Mouse (Mus musculus): ENCODE measurements at regions not wholly inside any gene's neighbourhood (a gene's known extent, or its start where the extent isn't known, plus 50 kb on each side); places are given as distances from the start of the nearest gene placed in this dataset.

GRCm38 (mm10) chr6:100387042-100387441, 99.8 kb upstream of the Rybp start:
- no peaks in the 10 kb centered on the region for H3K9me3 ChIP-seq (ENCODE audit: low read length)
- H3K4me1 ChIP-seq (ENCODE audit: insufficient read depth, low read length), result no peaks in the 10 kb centered on the region
- WGBS, result 49% methylated on average over 5 of the region's 5 CpGs
- no peak overlapping the region for H3K4me2 ChIP-seq (ENCODE audit: low read depth, low read length)
- DNase-seq (ENCODE audit: low spot score) (no peak), ATAC-seq (no peak)
- no peak overlapping the region for H3K4me3 ChIP-seq (ENCODE audit: low read length)
- H3K27me3 ChIP-seq (ENCODE audit: insufficient read depth, low read length), result no peaks in the 10 kb centered on the region
- H3K9ac ChIP-seq (replicated peaks; ENCODE audit: low read length), result no peak overlapping the region
- no peak overlapping the region for H3K27ac ChIP-seq
- no peak for TF ChIP-seq CTCF (IDR thresholded peaks at IDR 0.05; ENCODE audit: low read depth)
- H3K36me3 ChIP-seq (ENCODE audit: insufficient read depth, low read length), result no peaks in the 10 kb centered on the region

GRCm38 (mm10) chr6:100385640-100386039, 98.4 kb upstream of the Rybp start:
- Histone ChIP-seq H3K36me3 (ENCODE audit: insufficient read depth, low read length) (no peaks in the 10 kb centered on the region), H3K27ac (no peak overlapping the region), H3K9ac (replicated peaks; ENCODE audit: low read length) (no peak overlapping the region), H3K4me2 (ENCODE audit: low read depth, low read length) (no peak overlapping the region), H3K9me3 (ENCODE audit: low read length) (no peaks in the 10 kb centered on the region), H3K4me1 (ENCODE audit: insufficient read depth, low read length) (peaks cover 8% of the 10 kb centered on the region; the same call in 1 of the 2 replicates), H3K27me3 (ENCODE audit: insufficient read depth, low read length) (no peaks in the 10 kb centered on the region), H3K4me3 (ENCODE audit: low read length) (no peak overlapping the region)
- DNase-seq (ENCODE audit: low spot score), result no peak
- TF ChIP-seq CTCF (IDR thresholded peaks at IDR 0.05; ENCODE audit: low read depth), result no peak
- 72% methylated on average over 8 of the region's 8 CpGs for WGBS
- ATAC-seq, result no peak

GRCm38 (mm10) chr6:100381046-100381445, 93.8 kb upstream of the Rybp start:
- H3K27me3 ChIP-seq (ENCODE audit: insufficient read depth, low read length), result no peaks in the 10 kb centered on the region
- TF ChIP-seq CTCF (IDR thresholded peaks at IDR 0.05; ENCODE audit: low read depth), result no peak
- H3K9ac ChIP-seq (replicated peaks; ENCODE audit: low read length), result no peak overlapping the region
- H3K36me3 ChIP-seq (ENCODE audit: insufficient read depth, low read length), result no peaks in the 10 kb centered on the region
- ATAC-seq (0 out of 2 replicates have a peak, but pooled peaks have one; percentile 39), DNase-seq (ENCODE audit: low spot score) (no peak)
- no peaks in the 10 kb centered on the region for H3K9me3 ChIP-seq (ENCODE audit: low read length)
- no peak overlapping the region for H3K4me2 ChIP-seq (ENCODE audit: low read depth, low read length)
- H3K27ac ChIP-seq, result no peak overlapping the region
- H3K4me1 ChIP-seq (ENCODE audit: insufficient read depth, low read length), result peaks cover 17% of the 10 kb centered on the region; the same call in 1 of the 2 replicates
- H3K4me3 ChIP-seq (ENCODE audit: low read length), result no peak overlapping the region
- 48% methylated on average over 5 of the region's 5 CpGs for WGBS

GRCm38 (mm10) chr6:100380536-100380935, 93.3 kb upstream of the Rybp start:
- Histone ChIP-seq H3K4me3 (ENCODE audit: low read length) (no peak overlapping the region), H3K4me2 (ENCODE audit: low read depth, low read length) (no peak overlapping the region), H3K4me1 (ENCODE audit: insufficient read depth, low read length) (peaks cover 17% of the 10 kb centered on the region; the same call in 1 of the 2 replicates), H3K36me3 (ENCODE audit: insufficient read depth, low read length) (no peaks in the 10 kb centered on the region), H3K27me3 (ENCODE audit: insufficient read depth, low read length) (no peaks in the 10 kb centered on the region), H3K9ac (replicated peaks; ENCODE audit: low read length) (no peak overlapping the region), H3K9me3 (ENCODE audit: low read length) (no peaks in the 10 kb centered on the region), H3K27ac (no peak overlapping the region)
- DNase-seq (ENCODE audit: low spot score) (peak; percentile 81), ATAC-seq (peak; percentile 75)
- 10% methylated on average over 6 of the region's 6 CpGs for WGBS
- TF ChIP-seq CTCF (IDR thresholded peaks at IDR 0.05; ENCODE audit: low read depth), result no peak

- TF ChIP-seq CTCF (IDR thresholded peaks at IDR 0.05; ENCODE audit: low read depth), result no peak
- ATAC-seq, result no peak
- Histone ChIP-seq H3K9ac (replicated peaks; ENCODE audit: low read length) (no peak overlapping the region), H3K4me3 (ENCODE audit: low read length) (no peak overlapping the region), H3K27me3 (ENCODE audit: insufficient read depth, low read length) (no peaks in the 10 kb centered on the region), H3K4me2 (ENCODE audit: low read depth, low read length) (no peak overlapping the region), H3K4me1 (ENCODE audit: insufficient read depth, low read length) (peaks cover 17% of the 10 kb centered on the region; the same call in 1 of the 2 replicates), H3K36me3 (ENCODE audit: insufficient read depth, low read length) (no peaks in the 10 kb centered on the region), H3K27ac (no peak overlapping the region), H3K9me3 (ENCODE audit: low read length) (no peaks in the 10 kb centered on the region)
- DNase-seq (ENCODE audit: low spot score), result peak; percentile 47
- 19% methylated on average over 4 of the region's 4 CpGs for WGBS
Observed at GRCm38 (mm10) chr6:100379792-100380191, 92.5 kb upstream of the Rybp start.

- 19% methylated on average over 4 of the region's 4 CpGs for WGBS
- Histone ChIP-seq H3K9me3 (ENCODE audit: low read length) (no peaks in the 10 kb centered on the region), H3K27ac (no peak overlapping the region), H3K36me3 (ENCODE audit: insufficient read depth, low read length) (no peaks in the 10 kb centered on the region), H3K4me3 (ENCODE audit: low read length) (no peak overlapping the region), H3K4me1 (ENCODE audit: insufficient read depth, low read length) (peaks cover 17% of the 10 kb centered on the region; the same call in 1 of the 2 replicates), H3K9ac (replicated peaks; ENCODE audit: low read length) (no peak overlapping the region), H3K27me3 (ENCODE audit: insufficient read depth, low read length) (no peaks in the 10 kb centered on the region), H3K4me2 (ENCODE audit: low read depth, low read length) (no peak overlapping the region)
- peak; percentile 73 for DNase-seq (ENCODE audit: low spot score)
- ATAC-seq, result no peak
- TF ChIP-seq CTCF (IDR thresholded peaks at IDR 0.05; ENCODE audit: low read depth), result no peak
Observed at GRCm38 (mm10) chr6:100378533-100378874, 91.2 kb upstream of the Rybp start.

- no peak for ATAC-seq
- no peak overlapping the region for H3K27ac ChIP-seq
- 35% methylated on average over 6 of the region's 6 CpGs for WGBS
- H3K4me3 ChIP-seq (ENCODE audit: low read length), result no peak overlapping the region
- no peak overlapping the region for H3K9ac ChIP-seq (replicated peaks; ENCODE audit: low read length)
- no peaks in the 10 kb centered on the region for H3K27me3 ChIP-seq (ENCODE audit: insufficient read depth, low read length)
- H3K4me1 ChIP-seq (ENCODE audit: insufficient read depth, low read length), result peaks cover 17% of the 10 kb centered on the region; the same call in 1 of the 2 replicates
- no peaks in the 10 kb centered on the region for H3K36me3 ChIP-seq (ENCODE audit: insufficient read depth, low read length)
- TF ChIP-seq CTCF (IDR thresholded peaks at IDR 0.05; ENCODE audit: low read depth), result no peak
- no peak for DNase-seq (ENCODE audit: low spot score)
- no peaks in the 10 kb centered on the region for H3K9me3 ChIP-seq (ENCODE audit: low read length)
- no peak overlapping the region for H3K4me2 ChIP-seq (ENCODE audit: low read depth, low read length)
Observed at GRCm38 (mm10) chr6:100377828-100378532, 90.7 kb upstream of the Rybp start.
